Mouse (Mus musculus) kidney, embryonic 16.5 days (tissue): Measurements from ENCODE around the gene Acaa1a. TPM values are rescaled to one million over a fixed set of nuclear protein-coding genes. Genes with fewer than 3 reads are reported as not detected.

Experiments used
- ATAC-seq: fragments of 200-750 bp; cut with Nextera tagmentation; 2 replicates; pipeline ENCODE4 v1.8.0; 2017; ENCODE audit warnings: moderate TSS enrichment; ENCODE audit not compliant: low FRiP score, low TSS enrichment
- H3K27ac ChIP-seq: fragments of 300-500 bp; sonication (generic); 2 replicates; pipeline ENCODE4 v1.5.1; 2014; ENCODE audit warnings: low read length
- H3K27me3 ChIP-seq: fragments of 300-500 bp; sonication (generic); 2 replicates; pipeline ENCODE4 v1.6.1; 2014; ENCODE audit warnings: low read length, control low read depth, mixed read lengths; ENCODE audit not compliant: insufficient read depth
- H3K36me3 ChIP-seq: fragments of 300-500 bp; sonication (generic); 2 replicates; pipeline ENCODE4 v1.6.1; 2014; ENCODE audit warnings: low read length, control low read depth, mixed read lengths; ENCODE audit not compliant: insufficient read depth
- H3K4me1 ChIP-seq: fragments of 300-500 bp; sonication (generic); 2 replicates; pipeline ENCODE4 v1.6.1; 2014; ENCODE audit warnings: low read length, control low read depth, mixed read lengths; ENCODE audit not compliant: insufficient read depth
- H3K4me2 ChIP-seq: fragments of 300-500 bp; sonication (generic); replicated peaks from 2 replicates; pipeline ENCODE4 v1.6.1; 2014; ENCODE audit warnings: low read depth, low read length
- H3K4me3 ChIP-seq: fragments of 300-500 bp; sonication (generic); 2 replicates; pipeline ENCODE4 v1.5.1; 2014; ENCODE audit warnings: mild to moderate bottlenecking, low read length
- H3K9ac ChIP-seq: fragments of 300-500 bp; sonication (generic); replicated peaks from 2 replicates; pipeline ENCODE4 v1.6.1; 2014; ENCODE audit warnings: low read length
- H3K9me3 ChIP-seq: fragments of 300-500 bp; sonication (generic); 2 replicates; pipeline ENCODE4 v1.6.1; 2016; ENCODE audit warnings: low read length, control low read depth
- WGBS: fragments of 180-500 bp; shearing (Covaris S2); extraction: QIAGEN DNeasy Blood & Tissue Kit; methylation state at CpG from one replicate; pipeline ENCODE4 v1.1.7; 2014; 5-methylcytosine and 5-hydroxymethylcytosine counted together
- polyA plus RNA-seq: library from polyadenylated mRNA; unstranded; fragments of >200 nt; fragmentation: Nextera tagmentation; extraction: Ambion mirVana; gene quantifications from 2 replicates; pipeline ENCODE4 v1.2.1, GENCODE M21; 2015

Gene Acaa1a
- polyA plus RNA-seq, 1 experiment from 2014 or later = 152 TPM

DNA sequence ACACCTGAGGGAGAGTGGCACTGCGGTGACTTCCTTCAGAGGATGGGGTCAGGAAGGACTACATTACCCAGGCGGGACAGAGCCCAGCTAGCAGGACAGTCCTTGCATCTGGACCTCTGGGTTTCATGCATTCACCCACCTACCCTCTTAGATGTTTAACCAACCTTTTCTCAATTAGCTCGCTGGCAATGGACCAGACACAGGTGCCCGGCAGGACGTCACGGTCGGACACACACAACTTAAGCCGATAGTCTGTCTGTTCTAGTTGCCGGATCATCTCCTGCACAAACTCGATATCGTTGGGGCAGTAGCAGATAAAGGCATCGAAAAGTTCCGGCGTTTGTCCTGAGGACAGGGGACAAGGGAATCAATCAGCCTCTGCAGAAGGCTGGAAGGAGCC is 1.6 kb upstream of the Acaa1a start:
- Histone ChIP-seq H3K27ac (no peak overlapping the region), H3K36me3 (no peaks in the 10 kb centered on the region), H3K4me2 (no peak overlapping the region), H3K9me3 (no peaks in the 10 kb centered on the region), H3K27me3 (no peaks in the 10 kb centered on the region), H3K9ac (no peak overlapping the region), H3K4me3 (no peak overlapping the region), H3K4me1 (peaks cover 32% of the 10 kb centered on the region)
- WGBS = 71% methylated on average over 14 of the region's 14 CpGs
- ATAC-seq = no peak

DNA sequence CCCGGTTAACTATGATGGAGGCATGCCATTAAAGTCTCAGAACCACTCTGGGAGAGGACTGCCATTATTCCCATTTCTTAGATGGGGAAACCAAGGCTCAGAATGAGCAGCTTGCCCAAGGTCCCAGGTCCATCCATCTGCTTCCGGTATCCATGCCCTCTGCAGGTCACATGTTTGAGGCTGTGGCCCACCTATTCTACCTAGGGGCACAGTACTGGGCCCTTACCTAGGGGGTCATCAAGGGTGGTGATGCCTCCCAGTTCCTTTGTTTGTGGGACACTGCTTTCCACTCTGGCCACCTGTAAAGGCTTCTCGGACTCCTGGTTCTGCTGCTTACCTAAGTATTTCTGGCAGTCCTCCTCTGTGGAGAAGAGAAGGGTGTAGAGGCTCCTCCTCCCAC is 1.1 kb upstream of the Acaa1a start:
- H3K4me2 ChIP-seq = no peak overlapping the region
- H3K36me3 ChIP-seq = peaks cover 4% of the 10 kb centered on the region; the same call in 1 of the 2 replicates
- H3K4me1 ChIP-seq = peaks cover 33% of the 10 kb centered on the region
- no peak for ATAC-seq
- H3K27ac ChIP-seq = no peak overlapping the region
- no peaks in the 10 kb centered on the region for H3K9me3 ChIP-seq
- 90% methylated on average over 3 of the region's 3 CpGs for WGBS
- no peaks in the 10 kb centered on the region for H3K27me3 ChIP-seq
- no peak overlapping the region for H3K9ac ChIP-seq
- no peak overlapping the region for H3K4me3 ChIP-seq

GRCm38 (mm10) chr9:119339106-119339505 is 370 bp upstream of the Acaa1a start:
- Histone ChIP-seq H3K27ac (no peak overlapping the region), H3K9ac (peak overlapping the region; percentile 82), H3K4me1 (peaks cover 29% of the 10 kb centered on the region), H3K36me3 (peaks cover 12% of the 10 kb centered on the region; the same call in 1 of the 2 replicates), H3K4me3 (peak overlapping the region; percentile 68), H3K4me2 (peak overlapping the region; percentile 96), H3K27me3 (no peaks in the 10 kb centered on the region), H3K9me3 (no peaks in the 10 kb centered on the region)
- ATAC-seq = no peak
- WGBS = 50% methylated on average over 7 of the region's 7 CpGs

GRCm38 (mm10) chr9:119340212-119340580 is 720 bp downstream of the Acaa1a start:
- ATAC-seq = no peak
- WGBS = 2% methylated on average over 8 of the region's 8 CpGs
- H3K4me1 ChIP-seq = peaks cover 23% of the 10 kb centered on the region
- no peaks in the 10 kb centered on the region for H3K9me3 ChIP-seq
- H3K27ac ChIP-seq = peak overlapping the region; percentile 98
- peak overlapping the region; percentile 82 for H3K9ac ChIP-seq
- peaks cover 21% of the 10 kb centered on the region for H3K36me3 ChIP-seq
- no peaks in the 10 kb centered on the region for H3K27me3 ChIP-seq
- H3K4me2 ChIP-seq = peak overlapping the region; percentile 96
- H3K4me3 ChIP-seq = peak overlapping the region; percentile 68

- peaks cover 30% of the 10 kb centered on the region for H3K36me3 ChIP-seq
- under 1% methylated on average over 57 of the region's 68 CpGs for WGBS
- peak; percentile 98 for ATAC-seq
Observed at GRCm38 (mm10) chr9:119340909-119341816, 1.7 kb downstream of the Acaa1a start, which contains the start of gene Myd88. TSS of gene Myd88 (minus strand) at chr9:119341411.

DNA sequence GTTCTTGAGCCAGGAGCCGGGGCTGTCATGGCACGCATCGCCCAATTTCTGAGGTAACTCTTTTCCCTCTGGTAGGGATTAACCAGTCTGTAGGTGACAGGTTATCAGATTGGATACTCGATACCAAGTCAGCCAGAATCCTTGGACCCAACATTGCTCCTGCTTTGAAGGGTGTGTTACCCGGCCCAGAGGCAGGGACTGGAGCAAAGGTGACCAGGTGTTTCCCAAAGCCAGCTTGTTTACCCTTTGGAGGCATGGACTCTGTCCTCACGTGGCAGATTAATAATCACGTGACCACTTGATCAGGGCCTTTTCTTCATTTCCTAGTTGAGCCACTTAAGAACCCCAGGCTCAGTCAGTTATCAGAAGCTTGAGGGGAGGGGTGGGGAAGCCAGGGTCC is 3.3 kb downstream of the Acaa1a start:
- Histone ChIP-seq H3K9ac (peak overlapping the region; percentile 84; the same call in 1 of the 2 replicates), H3K4me1 (peaks cover 23% of the 10 kb centered on the region), H3K4me3 (no peak overlapping the region), H3K9me3 (no peaks in the 10 kb centered on the region), H3K4me2 (no peak overlapping the region; the same call in 1 of the 2 replicates), H3K27ac (no peak overlapping the region), H3K36me3 (peaks cover 40% of the 10 kb centered on the region), H3K27me3 (no peaks in the 10 kb centered on the region)
- ATAC-seq = no peak
- 88% methylated on average over 7 of the region's 7 CpGs for WGBS

More at GRCm38 (mm10) chr9:119340909-119341816, 1.7 kb downstream of the Acaa1a start, which contains the start of gene Myd88:
- no peaks in the 10 kb centered on the region for H3K27me3 ChIP-seq
- H3K9me3 ChIP-seq = no peaks in the 10 kb centered on the region
- H3K9ac ChIP-seq = peak within 1 kb of the TSS; percentile 84
- peaks cover 23% of the 10 kb centered on the region for H3K4me1 ChIP-seq
- H3K4me3 ChIP-seq = peak within 1 kb of the TSS; percentile 68
- peak within 1 kb of the TSS; percentile 98 for H3K27ac ChIP-seq
- peak within 1 kb of the TSS; percentile 96 for H3K4me2 ChIP-seq

DNA sequence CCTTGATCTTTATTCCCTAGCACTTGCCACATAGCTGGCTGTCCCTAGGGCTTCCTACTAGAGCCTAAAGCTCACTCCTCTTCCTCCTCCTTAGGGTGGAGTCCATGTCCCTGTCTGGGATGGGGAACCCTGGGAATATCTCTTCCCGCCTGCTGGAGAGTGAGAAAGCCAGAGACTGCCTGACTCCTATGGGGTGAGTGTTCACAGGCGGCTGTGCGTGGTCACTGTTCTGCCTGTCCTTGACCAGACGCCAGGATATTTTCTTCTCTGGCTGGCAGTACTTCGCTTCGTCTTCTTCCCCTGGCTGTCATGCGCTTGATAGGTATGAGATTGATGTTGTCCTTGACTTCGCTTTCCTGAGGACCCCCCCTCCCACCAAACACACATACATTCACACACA is 6.9 kb downstream of the Acaa1a start:
- no peak overlapping the region for H3K27ac ChIP-seq
- 97% methylated on average over 8 of the region's 8 CpGs for WGBS
- no peak for ATAC-seq
- no peaks in the 10 kb centered on the region for H3K27me3 ChIP-seq
- H3K4me3 ChIP-seq = no peak overlapping the region
- no peak overlapping the region for H3K9ac ChIP-seq
- peaks cover 19% of the 10 kb centered on the region for H3K4me1 ChIP-seq
- no peaks in the 10 kb centered on the region for H3K9me3 ChIP-seq
- no peak overlapping the region for H3K4me2 ChIP-seq
- peaks cover 57% of the 10 kb centered on the region for H3K36me3 ChIP-seq

DNA sequence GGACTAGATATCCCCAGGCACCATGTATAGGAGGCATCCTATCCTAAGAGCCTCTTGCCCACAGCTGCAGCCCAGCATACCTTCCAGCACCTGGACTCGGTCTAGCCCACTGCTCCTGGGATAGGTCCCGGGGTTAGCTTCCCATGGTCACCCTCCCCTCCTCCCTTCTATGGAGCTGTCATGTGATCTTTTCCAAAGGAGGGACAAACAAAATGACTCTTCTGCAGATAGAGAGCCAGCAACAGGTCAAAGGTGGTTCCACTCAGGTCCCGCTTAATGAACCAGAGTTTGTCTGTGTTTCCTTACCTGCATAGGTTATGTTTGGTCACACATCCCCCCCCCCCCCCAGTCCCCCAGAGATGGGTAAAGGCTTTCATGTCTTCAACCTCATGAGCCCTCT is 11.1 kb downstream of the Acaa1a start:
- peaks cover 34% of the 10 kb centered on the region for H3K36me3 ChIP-seq
- H3K9me3 ChIP-seq = no peaks in the 10 kb centered on the region
- no peak overlapping the region for H3K9ac ChIP-seq
- peak; percentile 24 for ATAC-seq
- H3K4me2 ChIP-seq = no peak overlapping the region
- peaks cover 8% of the 10 kb centered on the region for H3K4me1 ChIP-seq
- peak overlapping the region; percentile 2; the same call in 1 of the 2 replicates for H3K27ac ChIP-seq
- no peak overlapping the region for H3K4me3 ChIP-seq
- no peaks in the 10 kb centered on the region for H3K27me3 ChIP-seq
- 62% methylated on average over 3 of the region's 3 CpGs for WGBS

DNA sequence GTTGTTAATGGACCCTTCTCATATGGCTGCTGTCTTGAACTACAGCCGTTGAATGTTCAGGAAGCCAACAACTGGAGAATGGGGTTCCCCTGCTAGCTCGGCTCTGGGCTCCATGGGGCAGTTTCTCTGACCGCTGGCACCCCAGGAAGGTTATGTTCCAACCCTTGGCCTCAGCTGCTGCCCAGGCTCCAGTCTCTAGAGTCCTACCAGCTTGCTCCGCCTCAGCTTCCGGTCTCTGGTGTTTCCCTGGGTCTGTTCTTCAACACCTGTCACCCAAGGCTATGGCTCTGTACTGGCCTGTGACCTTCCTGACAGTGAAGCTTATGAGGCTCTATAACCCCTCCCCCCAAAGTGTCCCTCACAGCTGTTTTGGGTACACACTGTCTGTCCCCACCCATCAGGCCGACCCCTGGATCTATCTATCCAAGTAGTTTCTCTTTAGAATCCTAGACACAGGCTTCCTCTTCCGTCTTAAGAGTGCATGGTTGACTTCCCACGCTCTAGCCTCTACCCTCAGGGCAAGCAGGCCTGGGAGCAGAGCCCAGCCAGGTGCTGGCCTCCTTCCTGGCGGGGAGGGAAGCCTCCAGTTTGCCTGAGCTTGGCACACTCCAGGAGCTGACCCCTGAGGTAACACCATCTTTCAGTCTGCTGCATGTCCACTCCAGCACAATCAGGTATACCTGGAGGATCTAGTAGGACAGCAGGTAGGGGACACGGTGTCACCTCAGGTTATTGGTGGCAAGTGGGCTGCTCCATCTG is 11.7 kb downstream of the Acaa1a start:
- WGBS = 74% methylated on average over 10 of the region's 10 CpGs
- Histone ChIP-seq H3K36me3 (peaks cover 29% of the 10 kb centered on the region), H3K27ac (no peak overlapping the region), H3K4me1 (peaks cover 8% of the 10 kb centered on the region), H3K4me3 (no peak overlapping the region), H3K4me2 (no peak overlapping the region), H3K9me3 (no peaks in the 10 kb centered on the region), H3K9ac (no peak overlapping the region), H3K27me3 (no peaks in the 10 kb centered on the region)
- peak; percentile 36; the same call in 1 of the 2 replicates for ATAC-seq
